Mouse (Mus musculus) retina, postnatal 1 day (tissue): ENCODE results near the gene Serpina3f.

Experiments used
- DNase-seq: peaks from one replicate; pipeline ENCODE4 v3.0.0-alpha.2; 2012

Serpina3f gene

GRCm38 (mm10) chr12:104262863-104263262 is 48.5 kb downstream of the Serpina3f start, which contains the start of gene Serpina3i:
Gene Serpina3i, plus strand, starts transcription at chr12:104263122.
- DNase-seq = no peak

GRCm38 (mm10) chr12:104266374-104266773 is 52.0 kb downstream of the Serpina3f start:
- DNase-seq = no peak
